Mouse (Mus musculus) olfactory bulb, adult 2 months (tissue): ENCODE measurements around the gene Trh.

Source experiments
- CTCF ChIP-seq: fragments of 200-500 bp; IDR thresholded peaks from 2 replicates; pipeline ENCODE4 v1.5.1; 2012; ENCODE audit warnings: low read depth, mild to moderate bottlenecking, low read length, moderate library complexity; ENCODE audit not compliant: insufficient read depth
- POLR2A ChIP-seq: fragments of 200-500 bp; IDR thresholded peaks from 2 replicates; pipeline ENCODE4 v1.6.1; 2012; ENCODE audit warnings: mild to moderate bottlenecking, low read depth, low read length, moderate library complexity; ENCODE audit not compliant: insufficient read depth

- TF ChIP-seq CTCF (no peak), POLR2A (no peak)
Measured at GRCm38 (mm10) chr6:92247215-92247919, 2.9 kb upstream of the Trh start.
